Mouse (Mus musculus): ENCODE data around the gene Mre11a. TPM values are rescaled to one million over a fixed set of nuclear protein-coding genes. Genes with fewer than 3 reads are reported as not detected.

The Mre11a gene
- polyA plus RNA-seq, 1 experiment from 2014 or later: 31.2 TPM

GRCm38 (mm10) chr9:14835335-14836075 lies 51.1 kb downstream of the Mre11a start:
- Histone ChIP-seq H3K36me3 (replicated peaks) (peaks cover 49% of the 10 kb centered on the region), H3K4me2 (no peak overlapping the region), H3K4me1 (no peaks in the 10 kb centered on the region), H3K9me3 (no peaks in the 10 kb centered on the region), H3K9ac (no peak overlapping the region), H3K4me3 (replicated peaks) (no peak overlapping the region), H3K27ac (no peak overlapping the region), H3K27me3 (no peaks in the 10 kb centered on the region)
- no peak for ATAC-seq (ENCODE audit: low FRiP score)
- WGBS: 93% methylated on average over 6 of the region's 6 CpGs

DNA sequence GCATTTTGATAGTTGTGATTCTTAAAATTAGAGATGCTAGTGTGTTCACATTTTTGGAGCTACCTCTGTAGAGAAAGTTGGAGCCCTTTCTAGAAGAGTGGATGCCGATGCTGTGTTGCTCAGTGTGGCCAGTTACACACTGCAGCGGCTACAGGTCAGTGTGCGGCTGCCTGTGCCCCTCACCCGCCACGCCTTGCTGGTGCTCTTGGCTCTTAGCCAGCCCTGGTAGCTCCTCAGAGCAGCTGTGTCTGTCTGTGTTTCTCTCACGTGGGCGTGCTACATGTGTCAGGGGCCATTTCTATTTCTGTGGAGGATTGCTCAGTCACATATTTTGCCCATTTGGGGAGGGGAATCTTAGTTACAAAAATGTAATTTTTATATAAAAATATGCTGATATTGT lies 55.1 kb downstream of the Mre11a start:
- Histone ChIP-seq H3K36me3 (replicated peaks) (peaks cover 19% of the 10 kb centered on the region), H3K9ac (no peak overlapping the region), H3K4me2 (no peak overlapping the region), H3K27ac (no peak overlapping the region), H3K27me3 (no peaks in the 10 kb centered on the region), H3K9me3 (no peaks in the 10 kb centered on the region), H3K4me1 (no peaks in the 10 kb centered on the region), H3K4me3 (replicated peaks) (no peak overlapping the region)
- ATAC-seq (ENCODE audit: low FRiP score): peak; percentile 61; the same call in 1 of the 2 replicates
- WGBS: 61% methylated on average over 7 of the region's 7 CpGs

GRCm38 (mm10) chr9:14839970-14840369 lies 55.5 kb downstream of the Mre11a start:
- Histone ChIP-seq H3K9me3 (no peaks in the 10 kb centered on the region), H3K4me3 (replicated peaks) (no peak overlapping the region), H3K36me3 (replicated peaks) (peaks cover 15% of the 10 kb centered on the region), H3K4me2 (no peak overlapping the region), H3K27ac (no peak overlapping the region), H3K4me1 (no peaks in the 10 kb centered on the region), H3K9ac (no peak overlapping the region), H3K27me3 (no peaks in the 10 kb centered on the region)
- 87% methylated on average over 5 of the region's 5 CpGs for WGBS
- ATAC-seq (ENCODE audit: low FRiP score): no peak

GRCm38 (mm10) chr9:14841878-14842761 lies 57.7 kb downstream of the Mre11a start:
- Histone ChIP-seq H3K36me3 (replicated peaks) (no peaks in the 10 kb centered on the region), H3K27me3 (no peaks in the 10 kb centered on the region), H3K4me2 (no peak overlapping the region), H3K27ac (no peak overlapping the region), H3K4me3 (replicated peaks) (no peak overlapping the region), H3K9ac (no peak overlapping the region), H3K9me3 (no peaks in the 10 kb centered on the region), H3K4me1 (no peaks in the 10 kb centered on the region)
- WGBS: 84% methylated on average over 10 of the region's 10 CpGs
- ATAC-seq (ENCODE audit: low FRiP score): no peak

GRCm38 (mm10) chr9:14843311-14843857 lies 58.9 kb downstream of the Mre11a start:
- Histone ChIP-seq H3K9ac (no peak overlapping the region), H3K27ac (no peak overlapping the region), H3K4me2 (no peak overlapping the region), H3K4me3 (replicated peaks) (no peak overlapping the region), H3K27me3 (no peaks in the 10 kb centered on the region), H3K36me3 (replicated peaks) (no peaks in the 10 kb centered on the region), H3K4me1 (no peaks in the 10 kb centered on the region), H3K9me3 (no peaks in the 10 kb centered on the region)
- ATAC-seq (ENCODE audit: low FRiP score): no peak
- 97% methylated on average over 6 of the region's 6 CpGs for WGBS

DNA sequence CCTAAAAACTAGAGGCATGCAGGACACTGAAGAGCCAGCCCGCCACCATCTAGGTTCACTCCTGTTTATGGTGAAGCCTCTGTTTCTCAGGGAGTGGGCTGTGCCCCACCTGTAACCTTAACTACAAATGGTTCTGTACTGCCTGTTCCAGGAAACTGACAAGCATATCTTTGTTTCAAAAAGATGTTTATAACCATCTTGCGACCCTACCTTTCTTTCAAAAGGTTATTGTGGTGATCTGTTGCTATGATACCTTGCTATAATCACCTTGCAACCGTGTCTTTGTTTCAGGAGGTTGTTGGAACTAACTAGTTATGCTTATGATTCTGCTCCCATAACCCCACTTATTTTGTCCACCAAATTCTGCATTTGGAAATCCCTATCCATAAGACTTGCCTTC lies 59.4 kb downstream of the Mre11a start:
- Histone ChIP-seq H3K4me3 (replicated peaks) (no peak overlapping the region), H3K27me3 (no peaks in the 10 kb centered on the region), H3K36me3 (replicated peaks) (no peaks in the 10 kb centered on the region), H3K27ac (no peak overlapping the region), H3K9ac (no peak overlapping the region), H3K9me3 (no peaks in the 10 kb centered on the region), H3K4me2 (no peak overlapping the region), H3K4me1 (no peaks in the 10 kb centered on the region)
- no peak for ATAC-seq (ENCODE audit: low FRiP score)
- WGBS: 90% methylated on average over 3 of the region's 3 CpGs

GRCm38 (mm10) chr9:14846428-14846827 lies 62.0 kb downstream of the Mre11a start:
- Histone ChIP-seq H3K4me2 (no peak overlapping the region), H3K27me3 (no peaks in the 10 kb centered on the region), H3K4me1 (no peaks in the 10 kb centered on the region), H3K9ac (no peak overlapping the region), H3K36me3 (replicated peaks) (no peaks in the 10 kb centered on the region), H3K4me3 (replicated peaks) (no peak overlapping the region), H3K9me3 (no peaks in the 10 kb centered on the region), H3K27ac (no peak overlapping the region)
- ATAC-seq (ENCODE audit: low FRiP score): no peak
- 51% methylated on average over 5 of the region's 5 CpGs for WGBS

- no peaks in the 10 kb centered on the region for H3K4me1 ChIP-seq
- WGBS: 58% methylated on average over 1 of the region's 1 CpGs
- no peaks in the 10 kb centered on the region for H3K27me3 ChIP-seq
- H3K27ac ChIP-seq: no peak overlapping the region
- no peaks in the 10 kb centered on the region for H3K36me3 ChIP-seq (replicated peaks)
- no peaks in the 10 kb centered on the region for H3K9me3 ChIP-seq
- no peak overlapping the region for H3K9ac ChIP-seq
- no peak overlapping the region for H3K4me2 ChIP-seq
- H3K4me3 ChIP-seq (replicated peaks): no peak overlapping the region
- ATAC-seq (ENCODE audit: low FRiP score): no peak
Measured at GRCm38 (mm10) chr9:14848267-14848935, 63.9 kb downstream of the Mre11a start.

DNA sequence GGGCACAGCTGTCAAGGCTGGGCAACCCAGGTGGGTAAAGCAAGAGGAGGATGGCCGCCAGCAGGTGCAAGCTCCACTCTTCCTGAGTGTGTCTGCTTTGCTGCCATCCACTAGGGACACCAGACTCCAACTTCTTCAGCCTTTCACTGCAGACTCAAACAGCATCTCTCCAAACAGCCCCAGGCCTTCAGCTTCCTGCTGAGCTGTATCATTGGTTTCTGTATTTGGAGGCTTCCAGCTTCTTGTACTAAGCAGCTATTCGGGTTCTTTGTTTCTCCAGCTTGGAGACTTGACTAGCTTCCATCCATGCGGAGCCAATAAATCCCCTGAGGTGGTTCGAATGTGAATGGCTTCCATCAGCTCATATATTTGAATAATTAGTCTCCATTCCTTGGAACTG lies 70.1 kb downstream of the Mre11a start:
- no peak overlapping the region for H3K4me2 ChIP-seq
- H3K27me3 ChIP-seq: peaks cover 15% of the 10 kb centered on the region
- H3K36me3 ChIP-seq (replicated peaks): no peaks in the 10 kb centered on the region
- no peaks in the 10 kb centered on the region; the same call in 1 of the 2 replicates for H3K4me1 ChIP-seq
- WGBS: 71% methylated on average over 4 of the region's 4 CpGs
- no peak overlapping the region for H3K4me3 ChIP-seq (replicated peaks)
- ATAC-seq (ENCODE audit: low FRiP score): no peak
- H3K9me3 ChIP-seq: no peaks in the 10 kb centered on the region
- H3K27ac ChIP-seq: no peak overlapping the region
- no peak overlapping the region for H3K9ac ChIP-seq

GRCm38 (mm10) chr9:14856922-14857654 lies 72.6 kb downstream of the Mre11a start:
- peaks cover 39% of the 10 kb centered on the region for H3K27me3 ChIP-seq
- WGBS: 64% methylated on average over 4 of the region's 4 CpGs
- H3K9ac ChIP-seq: no peak overlapping the region
- no peaks in the 10 kb centered on the region for H3K36me3 ChIP-seq (replicated peaks)
- no peak overlapping the region for H3K4me3 ChIP-seq (replicated peaks)
- no peak overlapping the region for H3K4me2 ChIP-seq
- no peak for ATAC-seq (ENCODE audit: low FRiP score)
- no peaks in the 10 kb centered on the region for H3K9me3 ChIP-seq
- H3K4me1 ChIP-seq: peaks cover 8% of the 10 kb centered on the region
- H3K27ac ChIP-seq: no peak overlapping the region

- H3K4me3 ChIP-seq (replicated peaks): no peak overlapping the region
- H3K4me2 ChIP-seq: no peak overlapping the region
- no peak overlapping the region for H3K9ac ChIP-seq
- H3K27me3 ChIP-seq: peaks cover 50% of the 10 kb centered on the region
- peaks cover 8% of the 10 kb centered on the region for H3K4me1 ChIP-seq
- no peaks in the 10 kb centered on the region for H3K36me3 ChIP-seq (replicated peaks)
- no peak overlapping the region for H3K27ac ChIP-seq
- ATAC-seq (ENCODE audit: low FRiP score): no peak
- no peaks in the 10 kb centered on the region for H3K9me3 ChIP-seq
- 82% methylated on average over 7 of the region's 7 CpGs for WGBS
Measured at GRCm38 (mm10) chr9:14858170-14858706, 73.8 kb downstream of the Mre11a start.

Data from forebrain, embryonic 12.5 days (tissue).